Mouse (Mus musculus) bone marrow, adult 2 months (tissue): Measurements from ENCODE around the gene Cdk12.

Experiments used
- CTCF ChIP-seq: fragments of 200-500 bp; IDR thresholded peaks from 2 replicates; pipeline ENCODE4 v1.5.1; 2011; ENCODE audit warnings: low read length, control low read depth; ENCODE audit not compliant: control insufficient read depth, insufficient read depth
- POLR2A ChIP-seq: fragments of 200-500 bp; IDR thresholded peaks from 2 replicates; pipeline ENCODE4 v1.6.1; 2011; ENCODE audit warnings: low read depth, mild to moderate bottlenecking, control low read depth, low read length, borderline replicate concordance; ENCODE audit not compliant: control insufficient read depth

GRCm38 (mm10) chr11:98260706-98261479, 58.0 kb downstream of the Cdk12 start:
- no peak for TF ChIP-seq CTCF
- TF ChIP-seq POLR2A, result no peak
